Mouse (Mus musculus) limb, embryonic 10.5 days (tissue): ENCODE results near the gene Mfsd4b1. TPM values are rescaled to one million over a fixed set of nuclear protein-coding genes. Genes with fewer than 3 reads are reported as not detected.

Experiments used
- DNase-seq: peaks from one replicate; pipeline ENCODE4 v3.0.0-alpha.2; 2017; ENCODE audit warnings: low spot score
- H3K27ac ChIP-seq: fragments of 300-500 bp; sonication (generic); 2 replicates; pipeline ENCODE4 v1.5.1; 2016; ENCODE audit warnings: mild to moderate bottlenecking
- H3K27me3 ChIP-seq: fragments of 300-500 bp; sonication (generic); 2 replicates; pipeline ENCODE4 v1.6.1; 2016; ENCODE audit warnings: low read depth, mild to moderate bottlenecking; ENCODE audit not compliant: poor library complexity, severe bottlenecking
- H3K36me3 ChIP-seq: fragments of 300-500 bp; sonication (generic); 2 replicates; pipeline ENCODE4 v1.6.1; 2016; ENCODE audit warnings: mild to moderate bottlenecking, moderate library complexity
- H3K4me1 ChIP-seq: fragments of 300-500 bp; sonication (generic); 2 replicates; pipeline ENCODE4 v1.6.1; 2016
- H3K4me3 ChIP-seq: fragments of 300-500 bp; sonication (generic); 2 replicates; pipeline ENCODE4 v1.5.1; 2016; ENCODE audit warnings: mild to moderate bottlenecking, moderate library complexity
- H3K9me3 ChIP-seq: fragments of 300-500 bp; sonication (generic); replicated peaks from 2 replicates; pipeline ENCODE4 v1.6.1; 2016; ENCODE audit warnings: mild to moderate bottlenecking
- WGBS: fragments of 180-500 bp; shearing (Covaris S2); methylation state at CpG from one replicate; pipeline ENCODE4 v1.1.7; 2016; 5-methylcytosine and 5-hydroxymethylcytosine counted together
- polyA plus RNA-seq: library from polyadenylated mRNA; unstranded; fragments of >200 nt; fragmentation: Nextera tagmentation; extraction: Ambion mirVana; gene quantifications from 2 replicates; pipeline ENCODE4 v1.2.1, GENCODE M21; 2016

The Mfsd4b1 gene
- polyA plus RNA-seq, 1 experiment from 2014 or later: not detected

DNA sequence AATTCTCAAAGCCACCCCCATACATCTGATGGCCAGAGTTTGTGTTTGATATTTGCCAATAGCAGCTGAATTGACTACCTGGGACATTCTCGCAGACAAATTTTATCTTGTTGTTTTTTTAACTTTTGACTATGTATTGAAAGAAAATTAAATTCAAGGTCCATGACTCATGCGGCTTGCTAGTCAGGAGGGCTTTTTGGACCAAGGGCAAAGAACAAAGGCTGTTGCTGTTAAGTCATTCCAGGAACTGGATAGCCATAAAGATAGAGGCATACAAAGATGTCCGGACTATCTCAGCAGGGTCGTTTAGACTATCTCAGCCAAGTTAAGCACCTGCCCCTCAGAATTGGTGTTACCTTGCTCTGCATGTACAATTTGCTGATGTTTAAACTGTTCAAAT lies 47.7 kb downstream of the Mfsd4b1 start:
- peaks cover 4% of the 10 kb centered on the region; the same call in 1 of the 2 replicates for H3K9me3 ChIP-seq
- WGBS: 94% methylated on average over 4 of the region's 4 CpGs
- H3K27me3 ChIP-seq: no peaks in the 10 kb centered on the region
- no peak overlapping the region for H3K27ac ChIP-seq
- no peaks in the 10 kb centered on the region for H3K36me3 ChIP-seq
- H3K4me3 ChIP-seq: no peak overlapping the region
- no peaks in the 10 kb centered on the region for H3K4me1 ChIP-seq
- no peak for DNase-seq

DNA sequence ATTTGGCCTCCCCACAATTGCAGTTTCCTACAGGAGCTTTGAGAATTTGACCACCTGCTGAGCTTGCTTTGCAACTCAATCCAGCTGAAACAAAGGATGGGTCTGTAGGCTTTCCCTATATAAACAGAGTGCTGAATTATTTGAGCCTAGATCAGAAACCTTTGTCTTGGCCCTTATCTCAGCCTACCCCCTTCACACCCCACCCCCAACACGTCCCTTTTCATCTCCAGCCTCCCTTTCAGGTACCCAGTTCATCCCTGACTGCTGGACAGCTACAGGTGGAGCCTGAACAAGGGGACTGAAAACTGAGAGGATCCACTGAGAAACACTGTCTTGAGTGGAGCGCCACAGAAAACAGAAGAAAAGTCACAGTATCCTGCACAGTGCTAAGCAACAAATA lies 49.3 kb downstream of the Mfsd4b1 start:
- Histone ChIP-seq H3K36me3 (no peaks in the 10 kb centered on the region), H3K27ac (no peak overlapping the region), H3K4me1 (no peaks in the 10 kb centered on the region), H3K27me3 (no peaks in the 10 kb centered on the region), H3K4me3 (no peak overlapping the region), H3K9me3 (peaks cover 4% of the 10 kb centered on the region; the same call in 1 of the 2 replicates)
- no peak for DNase-seq
- WGBS: 48% methylated on average over 2 of the region's 2 CpGs

DNA sequence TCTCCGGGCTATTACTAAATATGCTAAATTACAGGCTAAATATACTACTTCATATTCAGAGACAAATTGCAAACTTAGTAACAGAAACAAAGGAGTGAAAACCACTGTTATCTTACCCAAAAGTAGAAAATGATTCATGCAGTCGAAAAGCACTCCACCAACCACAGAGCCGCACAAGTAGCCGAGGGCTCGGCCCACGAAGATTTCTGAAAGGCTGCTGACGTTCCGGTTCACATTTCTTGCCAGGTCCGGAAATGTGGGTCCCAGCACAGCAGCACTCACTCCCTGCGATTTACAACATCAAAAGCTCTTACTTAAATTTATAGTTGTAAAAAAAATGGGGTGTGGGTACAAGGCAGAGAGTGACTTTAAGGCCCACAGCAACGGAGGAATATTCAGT lies 50.1 kb downstream of the Mfsd4b1 start:
- 75% methylated on average over 11 of the region's 11 CpGs for WGBS
- no peaks in the 10 kb centered on the region for H3K4me1 ChIP-seq
- H3K27me3 ChIP-seq: no peaks in the 10 kb centered on the region
- no peak overlapping the region for H3K27ac ChIP-seq
- H3K9me3 ChIP-seq: peaks cover 4% of the 10 kb centered on the region; the same call in 1 of the 2 replicates
- no peak overlapping the region for H3K4me3 ChIP-seq
- no peak for DNase-seq
- H3K36me3 ChIP-seq: no peaks in the 10 kb centered on the region

DNA sequence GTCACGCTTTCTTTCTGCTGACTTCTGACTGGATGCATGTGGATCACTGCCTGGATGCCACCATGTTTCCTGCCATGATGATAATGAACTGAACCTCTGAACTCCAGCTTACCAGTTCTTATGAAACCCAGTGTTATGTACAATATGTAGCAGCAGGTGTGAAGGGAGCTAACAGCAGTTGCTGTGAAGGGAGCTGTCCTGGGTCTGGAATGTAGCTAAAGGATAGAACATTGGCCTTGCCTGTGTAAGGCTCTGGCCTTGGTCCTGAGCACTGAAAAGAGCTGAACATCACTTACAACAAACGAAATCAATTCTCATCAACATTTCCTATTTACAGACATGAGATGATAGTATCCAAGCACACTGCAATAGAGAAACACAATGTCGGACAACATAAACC lies 57.6 kb downstream of the Mfsd4b1 start:
- Histone ChIP-seq H3K4me3 (no peak overlapping the region), H3K36me3 (no peaks in the 10 kb centered on the region), H3K27ac (no peak overlapping the region), H3K27me3 (no peaks in the 10 kb centered on the region), H3K9me3 (no peaks in the 10 kb centered on the region), H3K4me1 (no peaks in the 10 kb centered on the region)
- WGBS: 82% methylated on average over 3 of the region's 3 CpGs
- DNase-seq: no peak

DNA sequence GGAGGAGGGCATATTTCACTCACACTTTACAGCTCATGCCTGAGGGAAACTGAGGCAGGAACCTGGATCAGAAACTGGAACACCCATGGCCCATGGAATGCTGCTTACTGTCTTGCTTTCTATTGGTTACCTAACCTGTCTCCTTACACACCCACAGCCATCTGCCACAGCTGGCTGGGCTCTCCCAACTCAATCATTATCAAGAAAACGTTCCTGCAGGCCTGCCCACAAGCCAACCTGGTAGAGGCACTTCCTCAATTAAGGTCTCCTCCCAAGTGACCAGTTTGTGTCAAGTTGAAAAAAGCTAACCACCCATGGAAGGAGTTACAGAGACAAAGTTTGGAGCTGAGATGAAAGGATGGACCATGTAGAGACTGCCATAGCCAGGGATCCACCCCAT lies 63.2 kb downstream of the Mfsd4b1 start:
- Histone ChIP-seq H3K9me3 (no peaks in the 10 kb centered on the region), H3K4me1 (peaks cover 15% of the 10 kb centered on the region), H3K4me3 (no peak overlapping the region), H3K27ac (no peak overlapping the region), H3K36me3 (no peaks in the 10 kb centered on the region), H3K27me3 (no peaks in the 10 kb centered on the region)
- WGBS: 55% methylated on average over 1 of the region's 1 CpGs
- no peak for DNase-seq

DNA sequence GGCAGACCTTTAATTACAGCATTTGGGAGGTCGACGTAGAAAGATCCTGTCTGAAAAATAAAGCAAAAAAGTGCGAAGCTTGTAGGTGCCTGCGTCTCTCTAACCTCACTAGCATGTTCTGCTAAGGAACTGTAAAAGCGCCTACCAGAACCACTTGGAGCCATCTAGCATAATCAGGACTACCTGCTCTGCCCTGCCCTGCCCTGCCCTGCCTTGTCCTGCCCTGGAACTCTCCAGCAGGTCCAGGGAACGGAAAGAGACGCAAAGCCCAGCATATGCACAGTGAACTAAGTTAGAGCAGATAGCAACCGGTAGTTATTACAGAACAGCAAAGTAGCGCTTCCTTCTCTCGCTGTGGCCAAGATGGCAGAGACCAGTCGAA lies 64.6 kb downstream of the Mfsd4b1 start:
- no peaks in the 10 kb centered on the region for H3K27me3 ChIP-seq

DNA sequence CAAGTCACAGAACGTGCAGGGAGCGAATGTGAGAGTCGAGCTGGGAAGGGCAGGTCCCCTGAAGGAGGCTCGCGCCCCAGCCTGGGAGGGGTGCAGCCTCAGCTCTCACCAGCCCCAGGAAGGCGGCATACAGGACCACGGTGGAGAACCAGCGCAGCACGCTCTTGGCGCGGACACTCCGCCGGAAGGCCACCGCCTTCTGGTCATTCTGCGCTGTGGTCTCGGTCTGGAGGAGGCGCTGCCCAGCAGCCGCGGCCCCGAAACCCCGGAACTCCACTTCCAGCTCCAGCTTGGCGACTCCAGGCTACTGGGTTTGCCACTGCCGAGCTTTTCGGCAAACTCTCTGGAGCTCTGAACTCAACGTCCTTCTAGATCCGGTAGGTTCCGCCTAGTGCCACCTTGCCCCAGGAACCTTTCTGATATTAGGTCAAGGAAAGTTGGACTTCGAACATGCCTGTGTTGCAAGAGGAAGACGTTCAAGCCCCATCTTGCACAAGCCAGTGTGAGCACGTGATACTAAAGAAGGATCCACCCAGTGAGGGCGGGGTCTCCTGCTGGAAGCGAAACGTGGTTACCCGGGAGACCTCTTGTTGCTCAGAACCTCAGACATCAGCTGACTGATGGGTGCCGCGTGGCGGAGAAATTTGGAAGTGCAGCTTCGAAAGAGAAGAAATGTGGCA lies 65.2 kb downstream of the Mfsd4b1 start, which contains the start of gene Mfsd4b3:
Gene Mfsd4b3 (minus strand): TSS at position 393 of the 680 bp plus-strand sequence.
- Histone ChIP-seq H3K27ac (peak within 1 kb of the TSS; percentile 75), H3K27me3 (no peaks in the 10 kb centered on the region), H3K4me1 (peaks cover 15% of the 10 kb centered on the region), H3K9me3 (no peaks in the 10 kb centered on the region), H3K36me3 (no peaks in the 10 kb centered on the region), H3K4me3 (peak within 1 kb of the TSS; percentile 67)
- WGBS: under 1% methylated on average over 38 of the region's 38 CpGs
- peak; percentile 90 for DNase-seq

More for the DNA sequence above, 64.6 kb downstream of the Mfsd4b1 start:
- Histone ChIP-seq H3K36me3 (no peaks in the 10 kb centered on the region), H3K27ac (no peak overlapping the region), H3K9me3 (no peaks in the 10 kb centered on the region), H3K4me3 (peak overlapping the region; percentile 67), H3K4me1 (peaks cover 15% of the 10 kb centered on the region)
- no peak for DNase-seq
- 51% methylated on average over 11 of the region's 11 CpGs for WGBS

DNA sequence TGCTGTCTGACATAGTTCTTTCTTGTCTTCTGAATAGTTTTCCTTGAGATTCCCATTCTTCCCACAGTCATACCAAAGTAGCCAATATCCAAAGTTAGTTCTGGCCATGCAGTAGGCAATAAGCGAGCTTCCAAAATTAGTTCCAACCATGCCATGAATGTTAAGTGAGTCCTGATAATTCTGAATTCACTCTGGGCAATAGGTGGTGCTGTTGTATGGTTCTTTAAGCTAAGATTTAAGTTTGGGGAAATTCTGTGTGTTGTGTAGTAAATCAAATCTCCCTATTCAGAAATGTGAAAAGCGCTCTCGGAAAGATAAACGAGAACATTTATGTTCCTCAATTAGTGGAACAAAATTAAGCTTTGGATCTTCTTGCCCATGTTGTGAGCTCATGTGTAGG lies 66.8 kb downstream of the Mfsd4b1 start:
- DNase-seq: no peak

DNA sequence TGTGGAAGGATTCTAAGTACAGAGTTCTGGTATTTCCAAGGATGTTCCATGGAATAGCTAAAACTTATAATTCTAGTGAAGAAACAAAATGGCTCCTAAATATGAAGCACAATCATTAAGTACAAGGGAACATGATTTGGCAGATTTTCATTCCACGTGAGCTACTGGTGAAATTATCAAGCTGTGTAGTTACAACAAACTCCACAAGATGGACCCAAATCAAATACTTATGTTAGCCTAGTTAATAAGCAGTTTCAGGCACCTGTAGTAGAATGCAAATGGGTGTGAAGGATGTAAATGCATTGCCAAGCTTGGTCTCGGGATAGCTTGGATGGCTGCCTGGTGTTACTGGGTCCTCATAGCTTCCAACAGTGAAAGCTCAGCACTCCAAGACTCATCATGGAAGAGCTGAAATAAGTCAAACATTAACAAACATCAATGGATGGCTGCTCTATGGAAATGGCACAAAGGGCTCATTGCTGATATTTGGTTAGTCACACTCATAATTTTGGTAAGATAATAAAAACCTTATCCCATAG lies 68.7 kb downstream of the Mfsd4b1 start:
- H3K9me3 ChIP-seq: no peaks in the 10 kb centered on the region
- H3K27me3 ChIP-seq: no peaks in the 10 kb centered on the region
- no peak overlapping the region for H3K4me3 ChIP-seq
- H3K27ac ChIP-seq: no peak overlapping the region
- WGBS: 82% methylated on average over 2 of the region's 2 CpGs
- DNase-seq: no peak
- H3K36me3 ChIP-seq: no peaks in the 10 kb centered on the region
- H3K4me1 ChIP-seq: peaks cover 15% of the 10 kb centered on the region

More for the DNA sequence above, 66.8 kb downstream of the Mfsd4b1 start:
- Histone ChIP-seq H3K4me3 (no peak overlapping the region), H3K36me3 (no peaks in the 10 kb centered on the region), H3K27me3 (no peaks in the 10 kb centered on the region), H3K27ac (no peak overlapping the region), H3K9me3 (no peaks in the 10 kb centered on the region), H3K4me1 (peaks cover 15% of the 10 kb centered on the region)
- 81% methylated on average over 4 of the region's 4 CpGs for WGBS

DNA sequence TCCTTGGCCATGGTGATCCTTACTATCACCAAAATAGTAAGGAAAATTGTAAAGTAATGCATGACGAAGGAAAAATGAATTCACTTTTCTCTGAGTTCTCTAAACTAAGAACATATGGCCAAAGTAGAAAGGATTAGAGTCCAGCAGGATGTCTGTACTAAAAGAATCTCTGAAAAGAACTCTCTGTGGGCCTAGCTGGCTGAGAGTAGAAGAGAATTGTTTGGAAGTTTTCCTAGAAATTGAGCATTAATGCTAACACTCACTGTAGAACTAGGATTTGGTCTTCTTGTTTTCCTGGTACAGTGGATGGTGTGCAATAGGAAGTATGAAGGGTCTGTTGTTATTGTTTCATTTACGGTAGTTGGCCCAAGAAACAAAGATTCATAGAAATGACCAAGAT lies 69.9 kb downstream of the Mfsd4b1 start:
- Histone ChIP-seq H3K27me3 (no peaks in the 10 kb centered on the region), H3K27ac (no peak overlapping the region), H3K4me1 (peaks cover 10% of the 10 kb centered on the region), H3K9me3 (no peaks in the 10 kb centered on the region), H3K36me3 (no peaks in the 10 kb centered on the region), H3K4me3 (no peak overlapping the region)
- WGBS: 92% methylated on average over 2 of the region's 2 CpGs
- DNase-seq: no peak

Other genes with a start within 250 kb of the Mfsd4b1 start
- gene Mfsd4b4, start 126.0 kb downstream of the Mfsd4b1 start, polyA plus RNA-seq: 4.0 and 5.2 TPM in 2 replicates
- gene Mfsd4b2, start 98.3 kb downstream of the Mfsd4b1 start, polyA plus RNA-seq: not detected in 2 replicates
- gene Mfsd4b3, start 65.1 kb downstream of the Mfsd4b1 start, polyA plus RNA-seq: 0.10 TPM in 1 of 2 replicates, not detected in the other
- 0.05 TPM in 1 of 2 replicates, not detected in the other for gene Mfsd4b5, start 38.6 kb downstream of the Mfsd4b1 start, polyA plus RNA-seq
- gene Slc16a10, start 117.0 kb upstream of the Mfsd4b1 start, polyA plus RNA-seq: 10.4 and 12.6 TPM in 2 replicates
- gene Rpf2, start 221.8 kb upstream of the Mfsd4b1 start, polyA plus RNA-seq: 85.2 and 106 TPM in 2 replicates
- gene Gtf3c6, start 232.8 kb upstream of the Mfsd4b1 start, polyA plus RNA-seq: 165 and 182 TPM in 2 replicates